Mouse (Mus musculus) CH12.LX (cell line): ENCODE measurements at regions not wholly inside any gene's neighbourhood (a gene's known extent, or its start where the extent isn't known, plus 50 kb on each side); places are given as distances from the start of the nearest gene placed in this dataset.

Experiments
- DNase-seq: peaks from one replicate; pipeline ENCODE4 v3.0.0-alpha.2; 2013; ENCODE audit errors: extremely low read depth
- H3K27ac ChIP-seq: 2 replicates; pipeline ENCODE4 v1.5.1; 2012; ENCODE audit warnings: low read depth, mild to moderate bottlenecking, control low read depth, moderate library complexity; ENCODE audit not compliant: insufficient read depth
- H3K27me3 ChIP-seq: replicated peaks from 2 replicates; pipeline ENCODE3; 2012; ENCODE audit warnings: inconsistent platforms
- H3K36me3 ChIP-seq, 2 experiments: replicated peaks in 1 of 2; 2 replicates each; pipeline versions ENCODE3 to v1.6.1; 2012; ENCODE audit warnings: inconsistent platforms in 1 of 2, low read length in 1 of 2, mild to moderate bottlenecking in 1 of 2, mixed read lengths in 1 of 2, moderate library complexity in 1 of 2; ENCODE audit not compliant: control insufficient read depth in 1 of 2, insufficient read depth in 1 of 2
- H3K4me1 ChIP-seq, 2 experiments: 2 replicates each; pipeline ENCODE4 v1.6.1; 2012; ENCODE audit warnings: inconsistent platforms in 1 of 2, moderate library complexity in 1 of 2; ENCODE audit not compliant: insufficient read depth in 2 of 2, control insufficient read depth in 1 of 2
- H3K4me2 ChIP-seq: 2 replicates; pipeline ENCODE4 v1.6.1; 2012; ENCODE audit warnings: low read depth, mild to moderate bottlenecking, control low read depth; ENCODE audit not compliant: poor library complexity, insufficient read depth, severe bottlenecking
- H3K4me3 ChIP-seq, 3 experiments: fragments of 150-350 bp in 1 of 3; sonication (generic) in 1 of 3; replicated peaks in 1 of 3; 2 replicates each; pipeline versions ENCODE3 to v1.5.1; 2011 to 2012; ENCODE audit warnings: low read depth in 2 of 3, low read length in 2 of 3, mild to moderate bottlenecking in 2 of 3, moderate library complexity in 2 of 3, control low read depth in 1 of 3, improper control_type of control experiment in 1 of 3, inconsistent platforms in 1 of 3, mixed read lengths in 1 of 3; ENCODE audit not compliant: poor library complexity in 1 of 3
- H3K79me2 ChIP-seq: replicated peaks from 2 replicates; pipeline ENCODE4 v1.6.1; 2012; ENCODE audit warnings: mild to moderate bottlenecking, moderate library complexity; ENCODE audit not compliant: control insufficient read depth, poor library complexity, insufficient read depth, severe bottlenecking; ENCODE audit errors: extremely low read depth
- H3K9ac ChIP-seq: 2 replicates; pipeline ENCODE4 v1.6.1; 2012; ENCODE audit warnings: low read depth, mild to moderate bottlenecking, control low read depth, moderate library complexity; ENCODE audit not compliant: insufficient read depth
- H3K9me3 ChIP-seq: replicated peaks from 2 replicates; pipeline ENCODE3; 2012; ENCODE audit warnings: low read length, inconsistent platforms, mixed read lengths
- CHD1 ChIP-seq: IDR thresholded peaks from 2 replicates; pipeline ENCODE4 v1.6.1; 2012; ENCODE audit warnings: low read depth, low read length, improper control_type of control experiment, inconsistent platforms
- CTCF ChIP-seq, 2 experiments: IDR thresholded peaks in 1 of 2; conservative IDR thresholded peaks in 1 of 2; 2 replicates each; pipeline ENCODE4 v1.5.1; 2011 to 2012; ENCODE audit warnings: low read depth in 2 of 2, low read length in 2 of 2, improper control_type of control experiment in 1 of 2, inconsistent platforms in 1 of 2, mild to moderate bottlenecking in 1 of 2, moderate library complexity in 1 of 2
- E2F4 ChIP-seq: IDR thresholded peaks from 2 replicates; pipeline ENCODE4 v1.6.1; 2011; ENCODE audit warnings: low read depth, low read length, improper control_type of control experiment; ENCODE audit not compliant: insufficient replicate concordance
- EP300 ChIP-seq: IDR thresholded peaks from 2 replicates; pipeline ENCODE4 v1.6.1; 2011; ENCODE audit warnings: low read length, improper control_type of control experiment
- HCFC1 ChIP-seq: IDR thresholded peaks from 2 replicates; pipeline ENCODE4 v1.6.1; 2012; ENCODE audit warnings: low read depth, mild to moderate bottlenecking, inconsistent platforms, low read length, improper control_type of control experiment
- IRF4 ChIP-seq: IDR thresholded peaks from 2 replicates; pipeline ENCODE4 v1.6.1; 2014; ENCODE audit warnings: low read depth, mild to moderate bottlenecking, inconsistent platforms, low read length, improper control_type of control experiment
- JUND ChIP-seq: conservative IDR thresholded peaks from 2 replicates; pipeline ENCODE4 v1.6.1; 2011; ENCODE audit warnings: low read depth, low read length, improper control_type of control experiment
- KAT2A ChIP-seq: IDR thresholded peaks from 2 replicates; pipeline ENCODE4 v1.6.1; 2012; ENCODE audit warnings: low read length, improper control_type of control experiment, inconsistent platforms; ENCODE audit not compliant: insufficient replicate concordance
- MAX ChIP-seq: IDR thresholded peaks from 2 replicates; pipeline ENCODE4 v1.6.1; 2011; ENCODE audit warnings: low read length, improper control_type of control experiment
- MAZ ChIP-seq: IDR thresholded peaks from 2 replicates; pipeline ENCODE4 v1.6.1; 2012; ENCODE audit warnings: low read depth, mild to moderate bottlenecking, inconsistent platforms, low read length, improper control_type of control experiment, moderate library complexity
- MEF2A ChIP-seq: IDR thresholded peaks from 2 replicates; pipeline ENCODE4 v1.6.1; 2014; ENCODE audit warnings: low read depth, mild to moderate bottlenecking, inconsistent platforms, low read length, improper control_type of control experiment, borderline replicate concordance
- NELFE ChIP-seq: IDR thresholded peaks from 2 replicates; pipeline ENCODE4 v1.6.1; 2011; ENCODE audit warnings: low read depth, low read length, improper control_type of control experiment
- NRF1 ChIP-seq: IDR thresholded peaks from 2 replicates; pipeline ENCODE4 v1.6.1; 2014; ENCODE audit warnings: low read depth, mild to moderate bottlenecking, inconsistent platforms, low read length, improper control_type of control experiment, moderate library complexity
- PAX5 ChIP-seq: IDR thresholded peaks from 2 replicates; pipeline ENCODE4 v1.6.1; 2012; ENCODE audit warnings: low read length, inconsistent platforms, mixed read lengths
- UBTF ChIP-seq: IDR thresholded peaks from 2 replicates; pipeline ENCODE4 v1.6.1; 2012; ENCODE audit warnings: low read depth, mild to moderate bottlenecking, inconsistent platforms, low read length, improper control_type of control experiment, moderate library complexity
- USF2 ChIP-seq: conservative IDR thresholded peaks from 2 replicates; pipeline ENCODE4 v1.6.1; 2011; ENCODE audit warnings: low read depth, low read length, improper control_type of control experiment
- ZMIZ1 ChIP-seq: IDR thresholded peaks from 2 replicates; pipeline ENCODE4 v1.6.1; 2012; ENCODE audit warnings: low read depth, mild to moderate bottlenecking, inconsistent platforms, low read length, improper control_type of control experiment
- dilution Hi-C: fragments of 300-500 bp; cut with MboI; formaldehyde crosslinking; loops from 2 replicates; pipeline ENCODE4 v1.14.3; 2020; ENCODE audit warnings: low sequenced_read_pairs; ENCODE audit not compliant: extremely low pct_unique_long_range_greater_than_20kb, extremely low pct_ligation_motif_present
- in situ Hi-C: fragments of 300-500 bp; cut with MboI; formaldehyde crosslinking; loops from 3 replicates; pipeline ENCODE4 v1.14.3; 2019; ENCODE audit warnings: low sequenced_read_pairs, low pct_ligation_motif_present, low pct_unique_long_range_greater_than_20kb, mixed read lengths

DNA sequence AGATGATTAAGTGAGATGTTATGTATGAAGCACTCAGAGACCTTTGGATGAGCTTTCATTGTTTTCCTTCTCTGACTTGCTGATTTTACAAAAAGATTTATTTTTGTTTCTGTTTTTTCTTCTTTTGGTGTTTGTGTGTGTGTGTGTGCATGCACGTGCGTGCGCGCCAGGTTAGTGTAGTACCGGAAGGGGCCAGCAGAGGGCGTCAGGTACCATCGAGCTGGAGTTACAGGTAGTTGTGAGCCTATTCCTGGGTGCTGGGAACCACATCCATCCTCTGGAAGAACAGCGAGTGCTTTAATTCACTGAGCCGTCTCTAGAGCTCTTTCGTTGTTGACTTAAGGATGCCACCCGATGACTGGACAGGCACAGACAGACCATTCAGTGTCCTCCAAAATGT is 93.2 kb downstream of the 4931417E11Rik start:
- no peak overlapping the region for H3K4me3 ChIP-seq
- no peaks in the 10 kb centered on the region for H3K79me2 ChIP-seq
- TF ChIP-seq JUND: no peak
- TF ChIP-seq CTCF (conservative IDR thresholded peaks at IDR 0.05 in 1 of 2, IDR thresholded peaks at IDR 0.05 in 1 of 2; ENCODE audit: low read depth in 2 of 2, low read length in 2 of 2): peak in 1 of 2 experiments; percentile 7; a peak in 1 of 4 replicates
- in situ Hi-C loops: no loop called here
- dilution Hi-C loops: no loop called here
- no peaks in the 10 kb centered on the region for H3K27me3 ChIP-seq
- H3K27ac ChIP-seq: no peak overlapping the region
- DNase-seq: no peak
- no peak overlapping the region for H3K4me2 ChIP-seq
- H3K9ac ChIP-seq: no peak overlapping the region
- H3K9me3 ChIP-seq: peaks cover 22% of the 10 kb centered on the region
- no peaks in the 10 kb centered on the region for H3K4me1 ChIP-seq
- H3K36me3 ChIP-seq: no peaks in the 10 kb centered on the region

GRCm38 (mm10) chr6:73372901-73373300 is 96.6 kb downstream of the 4931417E11Rik start:
- no peak overlapping the region for H3K4me3 ChIP-seq
- H3K4me1 ChIP-seq: no peaks in the 10 kb centered on the region
- H3K4me2 ChIP-seq: no peak overlapping the region
- DNase-seq: no peak
- TF ChIP-seq NRF1 (no peak), IRF4 (no peak), PAX5 (no peak), MAZ (no peak), MAX (no peak), CHD1 (no peak), USF2 (no peak), MEF2A (no peak), JUND (no peak), UBTF (no peak), HCFC1 (no peak), NELFE (no peak), EP300 (no peak), ZMIZ1 (no peak), KAT2A (no peak), E2F4 (no peak)
- peaks cover 9% of the 10 kb centered on the region for H3K27me3 ChIP-seq
- H3K36me3 ChIP-seq: no peaks in the 10 kb centered on the region
- no peak overlapping the region for H3K27ac ChIP-seq
- H3K9ac ChIP-seq: no peak overlapping the region
- dilution Hi-C loops (no loop called here), in situ Hi-C loops (no loop called here)
- no peaks in the 10 kb centered on the region for H3K79me2 ChIP-seq
- peaks cover 15% of the 10 kb centered on the region for H3K9me3 ChIP-seq
